Mouse (Mus musculus): ENCODE results near the gene Adamts2. TPM values are rescaled to one million over a fixed set of nuclear protein-coding genes. Genes with fewer than 3 reads are reported as not detected.

Gene Adamts2
- total RNA-seq, 2 experiments from 2014 or later: 0.11 to 0.27 TPM

DNA sequence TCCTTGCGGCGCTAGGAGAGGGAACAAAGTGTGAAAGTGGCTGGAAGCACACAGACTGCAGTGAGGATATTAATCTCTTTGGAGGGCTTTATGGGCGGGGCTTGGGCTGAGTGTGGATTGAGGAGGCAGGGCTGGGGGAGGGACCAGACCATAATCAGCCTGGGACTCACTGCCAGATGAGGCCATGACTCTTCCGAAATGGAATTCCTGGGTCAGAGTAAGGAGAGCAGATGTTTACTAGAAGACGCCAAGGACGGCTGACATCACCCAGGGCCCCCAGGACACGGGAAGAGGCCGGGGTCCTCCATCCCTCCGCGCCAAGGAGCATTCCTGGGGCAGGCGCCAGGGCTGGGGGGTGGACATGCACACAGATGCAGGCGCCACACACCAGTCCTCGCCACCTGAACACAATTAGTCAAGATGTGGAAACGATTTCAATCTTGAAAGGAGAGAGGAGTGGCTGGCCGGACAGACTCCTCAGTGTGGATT lies 20.4 kb downstream of the Adamts2 start:
- no peak for ATAC-seq (ENCODE audit: poor library complexity, severe bottlenecking)

DNA sequence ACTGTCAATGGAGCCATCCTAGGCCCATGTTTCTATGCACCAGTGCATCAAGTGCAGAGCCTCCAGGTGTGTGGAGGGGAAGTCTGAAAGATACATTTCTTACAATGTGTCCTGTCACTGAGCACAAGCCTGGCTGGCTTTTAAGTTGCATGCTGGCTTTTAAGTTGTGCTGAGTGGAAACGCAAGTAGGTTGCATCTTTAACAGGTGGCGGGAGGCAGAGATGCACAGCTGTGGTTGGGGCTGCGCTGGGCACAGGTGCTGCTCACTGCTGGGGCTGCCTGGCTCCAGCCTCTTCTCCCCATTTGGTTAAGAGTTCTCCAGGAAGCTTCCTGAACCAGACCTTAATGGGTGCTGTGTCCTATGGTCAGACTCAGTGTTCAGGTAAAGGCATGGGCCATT lies 21.9 kb downstream of the Adamts2 start:
- no peak for ATAC-seq (ENCODE audit: poor library complexity, severe bottlenecking)

DNA sequence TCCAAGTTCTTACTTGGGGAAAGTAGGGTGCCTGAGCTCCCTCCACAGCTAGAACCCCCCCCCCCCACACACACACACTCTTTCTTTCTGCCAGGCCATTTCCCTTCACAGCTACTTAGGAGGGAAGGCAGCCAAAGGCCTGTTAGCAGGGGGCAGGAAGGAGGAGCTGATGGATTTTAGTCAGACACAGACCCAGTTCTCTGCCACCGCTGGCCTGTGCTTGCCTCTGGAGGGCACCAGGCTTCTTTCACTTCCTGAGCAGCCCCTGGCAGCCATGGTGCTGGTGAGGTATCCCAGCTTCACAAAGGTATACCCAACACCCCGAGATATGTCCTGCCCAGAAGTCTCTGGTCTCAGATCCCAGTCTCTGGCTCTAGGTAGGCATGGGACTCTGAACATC lies 22.4 kb downstream of the Adamts2 start:
- ATAC-seq (ENCODE audit: poor library complexity, severe bottlenecking): no peak

DNA sequence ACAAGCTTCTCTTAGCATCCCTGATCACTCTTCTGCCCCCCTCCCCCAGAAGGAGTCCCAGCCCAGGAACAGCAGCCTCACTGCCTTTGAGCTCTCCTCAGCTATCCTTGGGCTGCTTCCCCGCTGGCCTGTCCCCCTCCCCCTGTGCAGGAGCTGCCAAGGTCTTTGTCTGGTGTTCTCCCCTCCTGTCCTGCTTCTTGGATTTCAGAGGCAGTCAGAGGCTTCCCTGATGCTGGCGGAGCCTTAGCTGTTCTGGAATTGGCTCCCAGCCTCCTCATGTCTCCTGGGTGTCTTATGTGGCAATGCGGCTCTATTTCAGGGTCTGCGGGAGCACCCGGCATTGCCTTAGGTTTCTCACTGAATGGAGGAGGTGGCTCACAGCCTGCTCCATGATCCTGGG lies 22.8 kb downstream of the Adamts2 start:
- no peak for ATAC-seq (ENCODE audit: poor library complexity, severe bottlenecking)

DNA sequence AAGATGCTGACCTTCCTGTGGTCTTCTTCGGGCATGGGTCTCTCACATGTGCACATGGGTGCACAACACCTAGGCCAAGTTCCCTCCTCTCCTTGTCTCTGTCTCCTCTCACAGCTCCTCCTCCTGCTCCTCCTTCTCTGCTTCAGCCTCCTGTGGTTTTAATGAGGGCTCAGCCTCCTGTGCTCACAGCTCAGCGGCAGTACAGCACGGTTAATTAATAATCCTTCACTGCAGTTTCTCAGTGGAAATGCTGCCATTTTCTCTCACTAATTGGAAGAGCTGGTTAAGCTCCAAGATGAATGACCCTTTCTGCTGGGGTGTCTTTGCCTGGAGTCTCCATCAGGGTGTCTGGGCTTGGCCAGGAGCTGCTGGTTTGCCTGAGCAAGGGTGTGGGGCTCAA lies 27.0 kb downstream of the Adamts2 start:
- ATAC-seq (ENCODE audit: poor library complexity, severe bottlenecking): no peak

DNA sequence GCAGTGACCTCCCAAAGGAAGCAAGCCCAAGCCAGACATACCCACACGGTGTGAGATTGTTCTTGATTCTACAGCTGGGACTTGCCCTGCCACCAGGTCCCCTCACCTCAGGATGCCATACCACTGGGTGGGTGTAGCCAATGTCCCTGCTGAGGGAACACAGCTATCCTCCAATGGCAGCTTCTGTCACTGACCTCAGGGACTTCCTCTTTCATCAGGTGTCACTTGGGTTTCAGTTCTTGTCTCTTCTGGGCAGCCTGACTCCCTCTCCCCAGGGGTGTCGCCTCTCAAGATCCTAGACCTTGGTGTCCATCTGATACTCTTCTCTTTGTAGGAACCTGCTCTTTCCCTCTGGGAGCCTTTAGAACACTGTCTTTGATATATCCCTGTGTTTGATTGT lies 28.6 kb downstream of the Adamts2 start:
- peak; percentile 84 for ATAC-seq (ENCODE audit: poor library complexity, severe bottlenecking)

DNA sequence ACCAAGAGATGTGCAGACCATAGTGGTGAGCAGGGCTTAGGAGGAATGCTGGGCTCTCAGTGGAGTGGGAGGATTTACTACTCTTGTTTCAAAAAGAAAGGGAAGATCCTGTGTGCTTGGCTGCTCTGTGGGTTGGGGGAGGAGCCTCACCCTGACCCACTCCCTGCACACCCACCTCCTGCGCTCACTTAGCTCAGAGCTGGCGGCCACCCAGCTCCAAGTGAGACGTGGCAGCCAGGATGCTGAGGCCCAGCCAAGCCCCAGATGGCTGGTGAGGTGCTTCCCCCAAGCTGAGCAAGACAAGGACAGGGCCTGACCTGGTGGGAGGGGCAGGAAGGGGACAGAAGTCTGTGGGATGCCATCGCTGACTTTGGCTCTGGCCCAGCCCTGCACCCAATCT lies 30.4 kb downstream of the Adamts2 start:
- peak; percentile 39 for ATAC-seq (ENCODE audit: poor library complexity, severe bottlenecking)

DNA sequence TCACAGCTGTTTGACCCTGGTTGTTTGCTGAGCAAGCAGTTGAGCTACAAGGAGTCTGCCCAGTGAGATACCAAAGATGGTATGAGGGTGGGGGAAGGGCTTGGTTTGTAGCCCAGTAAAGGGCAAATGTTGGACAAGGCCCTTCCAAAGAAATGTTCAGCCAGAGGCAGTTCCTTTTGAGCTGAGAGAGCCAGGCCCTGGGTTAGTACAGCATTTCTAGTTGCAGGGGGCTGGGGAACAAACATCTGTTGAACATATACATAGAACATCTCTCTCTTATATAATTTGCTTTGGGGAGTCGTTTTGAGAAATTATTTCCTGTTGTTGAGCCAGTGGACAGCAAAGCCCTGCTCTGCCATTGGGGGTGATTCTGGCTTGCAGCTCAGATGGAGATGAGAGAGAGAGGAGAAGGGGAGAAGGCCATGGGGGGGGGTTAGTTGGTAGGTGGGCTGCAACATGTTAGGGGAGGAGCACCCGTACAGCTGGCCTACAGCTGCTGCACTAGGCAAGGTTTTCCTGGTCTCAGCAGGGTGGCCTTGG lies 33.2 kb downstream of the Adamts2 start:
- ATAC-seq (ENCODE audit: poor library complexity, severe bottlenecking): no peak

DNA sequence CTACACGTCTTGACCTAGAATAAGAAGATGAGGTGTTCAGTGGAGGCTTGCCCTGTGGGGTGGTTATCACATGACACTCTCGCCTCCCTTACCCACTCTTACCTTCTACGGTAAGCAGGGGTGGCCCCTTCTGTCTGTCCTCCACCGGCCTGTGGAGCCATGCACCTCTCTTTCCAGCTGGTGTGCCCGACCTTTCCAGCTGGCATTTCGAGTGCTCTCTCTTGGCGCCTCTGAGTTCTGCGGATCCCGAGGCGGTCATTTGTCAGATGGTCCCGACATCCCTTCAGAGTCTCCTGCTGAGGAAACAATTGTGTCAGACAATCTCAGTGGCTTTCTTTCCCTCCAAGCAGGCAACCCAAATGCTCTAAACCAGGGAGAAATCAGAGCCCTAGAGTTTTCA lies 35.1 kb downstream of the Adamts2 start:
- no peak for ATAC-seq (ENCODE audit: poor library complexity, severe bottlenecking)

DNA sequence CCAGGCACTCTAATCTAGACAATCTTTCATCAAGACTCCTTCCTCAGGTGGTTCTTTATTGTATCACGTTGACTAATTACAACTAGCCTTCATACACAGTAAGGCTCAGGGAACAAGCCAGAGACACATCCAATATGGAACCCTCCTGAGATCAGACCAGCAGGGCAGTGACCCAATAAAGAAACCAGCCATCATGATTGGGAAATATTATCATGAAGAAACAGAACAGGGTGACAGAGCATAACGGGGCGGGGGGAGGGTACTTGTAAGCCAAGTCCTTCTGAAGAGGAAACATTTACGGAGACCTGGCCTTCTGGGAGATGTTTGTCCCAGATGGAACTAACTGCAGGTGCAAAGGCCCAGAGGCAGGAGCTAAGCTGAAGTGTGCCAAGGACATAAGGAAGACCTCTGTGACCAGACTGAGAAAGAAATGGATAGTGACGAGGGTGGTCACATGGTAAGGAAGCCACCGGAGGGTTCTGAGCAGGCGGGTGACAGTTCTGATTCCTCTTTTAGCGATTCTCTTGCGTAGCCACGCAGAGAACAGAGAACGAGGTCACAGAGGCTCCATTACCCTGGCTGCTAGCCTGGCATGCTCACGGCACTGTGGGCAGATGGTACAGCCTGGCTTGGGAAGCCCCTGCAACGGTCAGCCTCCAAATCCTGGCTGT lies 36.4 kb downstream of the Adamts2 start:
- ATAC-seq (ENCODE audit: poor library complexity, severe bottlenecking): peak; percentile 87

DNA sequence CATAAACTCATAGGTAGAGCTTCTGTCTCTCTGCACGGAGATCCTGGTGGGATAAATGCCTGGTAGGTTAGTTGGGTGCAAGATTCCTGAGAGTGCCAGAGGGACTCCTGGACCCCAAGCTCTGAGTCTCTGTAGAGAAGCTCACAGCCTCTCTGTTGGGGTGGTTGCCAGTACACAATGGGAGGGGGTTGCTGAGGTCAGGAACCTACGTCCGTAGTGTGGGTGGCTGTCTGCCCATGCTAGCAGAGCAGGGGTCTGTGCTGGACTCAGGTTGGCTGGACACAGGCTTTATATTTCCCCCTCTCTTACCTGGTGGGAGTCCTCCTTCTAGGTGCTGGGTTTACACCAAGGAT lies 37.0 kb downstream of the Adamts2 start:
- no peak for ATAC-seq (ENCODE audit: poor library complexity, severe bottlenecking)

DNA sequence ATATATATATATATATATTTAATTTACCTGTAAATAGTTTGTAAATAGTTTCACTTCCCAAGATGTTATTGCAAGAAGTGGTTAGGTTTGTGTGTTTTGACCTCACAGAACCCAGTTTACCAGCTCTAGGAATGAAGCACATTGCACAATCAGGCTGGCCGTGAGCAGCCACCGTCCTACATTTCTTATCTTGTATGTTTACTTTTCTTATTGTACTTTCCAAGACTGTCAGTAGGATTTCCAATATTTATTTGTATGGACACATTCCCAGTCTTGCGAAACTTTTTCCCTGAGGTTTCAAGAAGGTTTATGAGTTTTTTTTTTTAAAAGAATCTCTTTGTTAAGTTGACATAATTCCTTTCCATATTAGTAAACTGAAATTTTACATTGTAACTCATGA lies 40.7 kb downstream of the Adamts2 start:
- ATAC-seq (ENCODE audit: poor library complexity, severe bottlenecking): no peak

DNA sequence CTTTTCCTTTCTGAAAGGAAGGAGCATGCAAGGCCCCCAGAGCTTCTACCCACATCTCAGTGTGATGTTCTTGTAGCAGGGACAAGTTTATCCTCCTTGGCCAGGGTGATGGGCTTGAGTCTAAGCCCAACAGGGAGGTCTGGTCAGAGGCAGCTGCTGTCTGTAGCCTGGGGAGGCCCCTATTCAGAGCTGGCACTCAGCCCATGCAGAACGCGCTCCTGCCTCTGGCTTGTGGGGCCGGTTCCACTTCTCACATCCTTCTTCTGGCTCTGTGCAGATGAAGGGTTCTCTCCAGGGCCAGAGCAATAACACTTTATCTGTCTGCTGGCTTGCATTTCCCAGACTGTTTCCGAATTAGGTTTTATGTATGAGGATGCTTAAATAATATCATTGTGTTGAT lies 44.3 kb downstream of the Adamts2 start:
- no peak for ATAC-seq (ENCODE audit: poor library complexity, severe bottlenecking)

DNA sequence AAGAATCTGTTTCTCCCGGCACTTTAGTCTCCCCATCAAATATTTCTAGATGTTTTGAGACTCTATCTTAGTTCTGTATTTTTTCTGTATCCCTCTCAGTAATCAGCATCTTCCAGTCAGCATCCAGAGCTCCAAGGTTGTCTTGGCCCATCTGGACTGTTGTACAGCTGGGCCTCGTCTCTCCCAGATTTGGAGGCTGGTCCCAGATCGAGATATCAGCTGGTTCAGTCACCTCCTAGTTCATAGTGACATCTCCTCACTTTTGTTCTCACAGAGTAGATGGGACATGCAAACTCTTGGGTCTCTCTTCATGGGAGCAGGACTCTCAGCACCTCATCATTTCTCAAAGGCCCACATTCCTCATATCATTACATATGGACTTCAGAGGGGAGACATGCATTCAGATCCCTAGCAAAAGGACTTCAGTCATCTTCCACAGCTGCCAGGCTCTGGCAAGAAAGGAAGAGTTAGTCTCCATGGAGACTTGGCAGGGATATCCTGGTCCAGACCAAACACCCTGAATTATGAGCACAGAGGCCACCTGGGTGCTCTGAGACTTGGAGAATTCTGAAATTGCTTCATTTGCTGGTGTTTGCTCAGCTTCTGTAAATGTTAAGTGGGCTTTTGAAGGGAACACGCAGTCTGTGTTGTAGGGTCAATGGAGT lies 46.4 kb downstream of the Adamts2 start:
- ATAC-seq (ENCODE audit: poor library complexity, severe bottlenecking): no peak

DNA sequence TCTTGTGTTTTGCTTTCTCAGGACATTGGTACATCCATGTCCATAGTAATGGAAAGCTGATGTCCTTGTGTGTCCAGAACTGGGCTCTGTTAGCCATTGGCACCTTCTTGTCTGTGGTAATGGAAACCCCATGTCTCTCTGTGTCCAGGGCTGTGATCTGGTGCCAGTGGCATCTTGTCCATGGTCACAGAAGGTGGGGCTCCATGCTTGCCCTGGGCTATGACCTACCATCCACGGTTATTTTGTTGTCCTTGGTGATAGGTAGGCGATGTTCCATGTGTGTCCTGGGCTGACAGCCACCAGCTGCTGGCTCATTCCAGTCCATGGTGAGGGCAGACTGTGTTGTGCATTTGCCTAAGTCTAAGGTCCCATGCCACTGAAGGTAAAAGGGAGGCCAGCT lies 48.2 kb downstream of the Adamts2 start:
- ATAC-seq (ENCODE audit: poor library complexity, severe bottlenecking): no peak

DNA sequence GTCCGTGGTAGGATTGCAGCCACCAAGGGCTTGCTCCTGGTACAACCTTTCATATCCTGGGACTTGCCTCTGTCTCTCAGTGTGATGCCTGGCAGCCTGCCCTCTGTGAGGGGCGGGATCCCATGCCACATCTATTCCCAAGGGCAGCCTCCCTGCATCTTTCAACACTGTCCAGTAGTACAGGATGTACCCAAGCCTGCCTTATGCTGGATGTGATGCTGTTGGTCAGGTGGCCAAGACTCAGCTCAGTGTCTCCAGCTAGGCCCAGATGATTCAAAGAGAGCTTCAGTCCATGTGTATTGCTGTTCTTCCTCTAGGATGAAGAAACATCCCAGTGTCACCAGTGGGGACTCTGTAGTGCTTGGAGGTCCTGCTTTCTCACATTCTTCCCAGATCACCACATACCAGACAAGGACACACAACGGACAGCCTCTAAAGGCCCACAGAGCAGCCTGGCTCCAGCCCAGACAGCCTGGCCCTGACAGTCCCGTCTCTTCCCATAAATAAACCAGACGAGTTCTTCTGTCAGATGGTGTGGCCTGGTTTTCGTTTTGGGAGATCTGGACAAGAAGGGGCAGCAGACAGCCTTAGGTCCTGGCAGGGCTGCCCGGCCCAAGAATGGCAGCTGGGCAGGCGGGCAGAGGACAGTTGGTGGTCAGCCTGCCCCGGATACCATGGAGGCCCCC lies 52.0 kb downstream of the Adamts2 start:
- ATAC-seq (ENCODE audit: poor library complexity, severe bottlenecking): no peak

DNA sequence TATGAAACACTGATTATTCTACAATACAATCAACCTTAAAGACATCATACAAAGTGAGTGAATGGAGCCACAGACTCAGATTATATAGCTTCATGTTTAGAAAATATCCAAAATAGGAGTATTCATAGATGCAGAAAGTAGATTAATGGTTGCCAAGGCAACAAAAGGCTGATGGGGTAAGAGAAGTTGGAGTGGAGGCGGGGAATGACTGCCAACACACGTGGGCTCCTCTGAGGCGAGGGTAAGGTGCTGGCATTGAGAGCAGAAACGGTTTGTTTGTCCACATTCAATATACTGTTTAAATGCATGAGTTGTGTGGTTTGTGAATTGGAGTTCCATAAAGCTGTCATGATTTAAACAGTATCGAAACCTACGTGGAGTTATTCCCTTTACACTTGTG lies 56.9 kb downstream of the Adamts2 start:
- ATAC-seq (ENCODE audit: poor library complexity, severe bottlenecking): no peak

DNA sequence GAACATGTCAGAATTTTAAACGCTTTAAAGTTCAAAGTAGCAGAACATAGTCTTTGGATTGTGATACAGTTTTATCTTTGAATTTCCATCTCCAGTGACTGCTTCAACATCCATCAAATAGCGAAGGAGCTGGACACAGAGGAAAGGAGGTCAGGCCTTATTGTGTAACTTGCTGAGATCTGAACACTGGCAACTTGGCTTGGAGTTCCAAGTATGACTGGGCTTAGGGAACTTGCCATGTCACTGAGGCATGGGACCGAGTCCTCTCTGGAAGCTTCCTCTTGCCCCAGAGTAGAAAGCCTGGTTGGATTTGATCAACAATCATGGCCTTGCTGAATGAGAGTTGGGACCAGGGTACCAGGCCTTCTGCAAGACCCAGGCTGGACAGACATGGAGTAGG lies 60.3 kb downstream of the Adamts2 start:
- no peak for ATAC-seq (ENCODE audit: poor library complexity, severe bottlenecking)

DNA sequence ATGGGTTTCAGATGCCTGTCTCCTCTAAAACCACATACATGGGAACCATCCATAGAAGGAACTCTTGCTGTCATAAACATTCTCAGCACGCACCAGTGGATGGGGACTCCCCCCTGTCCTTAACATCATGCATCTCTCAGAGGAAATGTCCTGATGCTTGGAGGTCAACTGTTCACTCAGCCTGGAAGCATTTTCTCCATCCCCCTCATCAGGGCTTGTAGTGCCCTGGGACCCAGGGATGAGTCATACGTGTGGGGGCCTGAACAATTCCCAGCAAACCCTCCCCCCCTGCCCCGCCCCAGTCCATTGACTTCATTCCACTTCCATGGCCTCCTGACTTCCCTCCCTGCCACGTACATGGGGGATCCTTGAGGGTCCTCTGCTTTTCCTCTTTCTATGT lies 62.9 kb downstream of the Adamts2 start:
- no peak for ATAC-seq (ENCODE audit: poor library complexity, severe bottlenecking)

DNA sequence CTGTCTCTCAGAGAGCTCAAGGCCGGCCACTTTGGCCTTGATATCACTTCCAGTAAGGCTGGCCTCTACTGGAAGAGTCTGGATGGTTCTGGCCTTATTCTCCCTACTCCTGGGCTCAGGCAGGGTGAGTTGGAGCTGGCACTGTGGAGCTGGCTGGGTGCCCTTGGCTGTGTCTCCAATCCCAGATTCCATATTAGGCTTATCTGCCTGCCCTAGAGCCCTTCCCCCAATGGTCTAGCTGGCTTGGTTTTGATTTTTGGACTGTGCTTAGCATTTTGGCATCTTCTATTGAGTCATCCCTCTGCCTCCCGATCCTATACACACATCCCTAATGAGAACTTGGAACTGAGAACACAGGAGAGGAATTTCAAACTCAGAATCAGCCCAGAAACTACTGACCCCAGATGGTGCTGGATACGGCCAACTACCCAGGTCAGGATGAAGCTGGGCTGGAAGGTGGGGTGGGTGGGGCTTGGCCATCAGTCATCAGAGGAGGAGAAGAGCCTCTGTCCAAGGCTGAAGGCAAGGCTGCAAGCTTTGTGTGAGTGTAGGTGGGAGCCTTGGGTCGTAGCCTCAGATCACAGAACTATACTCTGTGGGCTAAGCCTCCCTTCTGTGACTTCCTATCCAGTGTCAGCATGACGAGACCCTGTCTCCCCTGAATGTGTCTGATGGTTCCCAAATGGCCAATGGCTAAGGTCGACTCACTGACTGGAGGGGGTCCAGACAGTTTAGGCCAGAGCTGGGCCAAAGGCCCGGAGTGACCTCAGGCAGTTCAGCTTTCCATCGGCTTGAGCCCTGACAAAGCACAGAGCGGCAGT lies 67.9 kb downstream of the Adamts2 start:
- no peak for ATAC-seq (ENCODE audit: poor library complexity, severe bottlenecking)

DNA sequence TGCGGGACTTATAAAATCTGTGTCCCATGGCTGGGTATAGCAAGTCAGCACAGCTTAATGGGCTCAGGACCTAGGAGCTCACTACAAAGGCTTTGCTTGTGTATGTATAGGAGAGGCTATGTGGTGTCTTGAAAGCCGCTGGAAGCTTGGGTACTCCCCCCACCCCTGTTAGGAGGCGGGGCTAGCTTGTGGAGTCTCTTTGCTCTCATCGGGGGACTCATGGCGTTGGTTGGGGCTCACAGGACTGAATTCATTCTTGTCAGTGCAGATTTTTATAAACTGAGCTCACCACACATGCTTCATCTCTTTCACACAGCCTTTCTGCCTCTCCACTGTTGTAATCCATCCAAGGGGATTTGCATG lies 68.5 kb downstream of the Adamts2 start:
- no peak for ATAC-seq (ENCODE audit: poor library complexity, severe bottlenecking)
